Mouse (Mus musculus) T-helper 17 cell (primary cell): ENCODE measurements around the gene Armh4.
"Not testable (repeated sequence)": the region's sequence is repeated elsewhere in the genome, so short reads cannot be mapped to it uniquely, and the experiment has no call there.

Experiments
- in situ Hi-C, 2 experiments: fragments of 300-600 bp; cut with MboI, MseI; formaldehyde crosslinking; loops; 1 replicate in 1 of 2; 2 replicates in 1 of 2; pipeline ENCODE4 v1.15.1; 2025; ENCODE audit warnings: high pct_unique_total_duplicates in 2 of 2

Armh4 gene

GRCm38 (mm10) chr14:49782715-49783531 lies at the start of gene Armh4:
Gene Armh4, minus strand, starts transcription at chr14:49783383.
- in situ Hi-C loops: no loop called here

GRCm38 (mm10) chr14:49829192-49830171 lies 46.3 kb upstream of the Armh4 start:
- in situ Hi-C loops: no loop called here

- in situ Hi-C loops: not testable (repeated sequence)
Measured at GRCm38 (mm10) chr14:49819721-49820440, 36.7 kb upstream of the Armh4 start.

- in situ Hi-C loops: not testable (repeated sequence)
Measured at GRCm38 (mm10) chr14:49818713-49819208, 35.6 kb upstream of the Armh4 start.

- in situ Hi-C loops: not testable (repeated sequence)
Measured at GRCm38 (mm10) chr14:49812966-49813365, 29.8 kb upstream of the Armh4 start.

GRCm38 (mm10) chr14:49805051-49805450 lies 21.9 kb upstream of the Armh4 start:
- in situ Hi-C loops: not testable (repeated sequence)

GRCm38 (mm10) chr14:49801444-49801843 lies 18.3 kb upstream of the Armh4 start:
- in situ Hi-C loops: no loop called here

GRCm38 (mm10) chr14:49793948-49794347 lies 10.8 kb upstream of the Armh4 start:
- in situ Hi-C loops: no loop called here

- in situ Hi-C loops: no loop called here
Measured at GRCm38 (mm10) chr14:49790542-49790941, 7.4 kb upstream of the Armh4 start.

- in situ Hi-C loops: no loop called here
Measured at GRCm38 (mm10) chr14:49785793-49786192, 2.6 kb upstream of the Armh4 start.

- in situ Hi-C loops: no loop called here
Measured at GRCm38 (mm10) chr14:49783866-49784265, 683 bp upstream of the Armh4 start.

- in situ Hi-C loops: no loop called here
Measured at GRCm38 (mm10) chr14:49780416-49780815, 2.8 kb downstream of the Armh4 start.

- in situ Hi-C loops: not testable (repeated sequence)
Measured at GRCm38 (mm10) chr14:49777539-49777938, 5.6 kb downstream of the Armh4 start.

GRCm38 (mm10) chr14:49771746-49772145 lies 11.4 kb downstream of the Armh4 start:
- in situ Hi-C loops: no loop called here

GRCm38 (mm10) chr14:49766601-49767000 lies 16.6 kb downstream of the Armh4 start:
- in situ Hi-C loops: no loop called here

- in situ Hi-C loops: loop anchor here in 1 of 2 experiments (10.0 kb wide), 1 partner anchor 61 kb away; no protein-coding TSS in a partner anchor
Measured at GRCm38 (mm10) chr14:49755845-49756244, 27.3 kb downstream of the Armh4 start.

GRCm38 (mm10) chr14:49752614-49753013 lies 30.6 kb downstream of the Armh4 start:
- in situ Hi-C loops: loop anchor here in 1 of 2 experiments (10.0 kb wide), 1 partner anchor 58 kb away; no protein-coding TSS in a partner anchor

GRCm38 (mm10) chr14:49745874-49746273 lies 37.3 kb downstream of the Armh4 start:
- in situ Hi-C loops: no loop called here

- in situ Hi-C loops: no loop called here
Measured at GRCm38 (mm10) chr14:49743946-49744526, 39.1 kb downstream of the Armh4 start.

GRCm38 (mm10) chr14:49739328-49739727 lies 43.9 kb downstream of the Armh4 start:
- in situ Hi-C loops: loop anchor here in 1 of 2 experiments (5.0 kb wide), 1 partner anchor 102 kb away; no protein-coding TSS in a partner anchor
